Mouse (Mus musculus): ENCODE data around the gene Usp30. TPM values are rescaled to one million over a fixed set of nuclear protein-coding genes. Genes with fewer than 3 reads are reported as not detected.

Usp30 gene
- polyA plus RNA-seq, 1 experiment, result 8.4 TPM

GRCm38 (mm10) chr5:114155168-114155933, 90.1 kb downstream of the Usp30 start:
- TF ChIP-seq GATA1 (IDR thresholded peaks at IDR 0.05; ENCODE audit: low read length), result no peak

GRCm38 (mm10) chr5:114157236-114157635, 92.0 kb downstream of the Usp30 start:
- no peak for TF ChIP-seq GATA1 (IDR thresholded peaks at IDR 0.05; ENCODE audit: low read length)

GRCm38 (mm10) chr5:114161424-114161823, 96.2 kb downstream of the Usp30 start:
- TF ChIP-seq GATA1 (IDR thresholded peaks at IDR 0.05; ENCODE audit: low read length), result no peak

- TF ChIP-seq GATA1 (IDR thresholded peaks at IDR 0.05; ENCODE audit: low read length), result no peak
These were observed 97.0 kb downstream of the Usp30 start for GRCm38 (mm10) chr5:114162106-114162815.

- TF ChIP-seq GATA1 (IDR thresholded peaks at IDR 0.05; ENCODE audit: low read length), result no peak
These were observed 97.9 kb downstream of the Usp30 start for GRCm38 (mm10) chr5:114163117-114163696.

GRCm38 (mm10) chr5:114170345-114170744, 105.1 kb downstream of the Usp30 start:
- no peak for TF ChIP-seq GATA1 (IDR thresholded peaks at IDR 0.05; ENCODE audit: low read length)

- no peak for TF ChIP-seq GATA1 (IDR thresholded peaks at IDR 0.05; ENCODE audit: low read length)
These were observed 107.7 kb downstream of the Usp30 start for GRCm38 (mm10) chr5:114172936-114173335.

- no peak for TF ChIP-seq GATA1 (IDR thresholded peaks at IDR 0.05; ENCODE audit: low read length)
These were observed 108.2 kb downstream of the Usp30 start for GRCm38 (mm10) chr5:114173458-114173857.

- TF ChIP-seq GATA1 (IDR thresholded peaks at IDR 0.05; ENCODE audit: low read length), result no peak
These were observed 108.8 kb downstream of the Usp30 start for GRCm38 (mm10) chr5:114173877-114174581.

Other genes starting within 250 kb of the Usp30 start
- 40.3 and 52.4 TPM in 2 replicates for gene Selplg, start 232.8 kb upstream of the Usp30 start, polyA plus RNA-seq (2012)
- 72.9 and 83.3 TPM in 2 replicates for gene Coro1c, start 156.7 kb upstream of the Usp30 start, polyA plus RNA-seq (2012)
- 13.1 and 16.5 TPM in 2 replicates for gene Ssh1, start 71.6 kb upstream of the Usp30 start, polyA plus RNA-seq (2012)
- not detected in 2 replicates for gene Dao, start 61.8 kb upstream of the Usp30 start, polyA plus RNA-seq (2012)
- not detected in 2 replicates for gene Svop, start 26.1 kb downstream of the Usp30 start, polyA plus RNA-seq (2012)
- 19.0 and 23.3 TPM in 2 replicates for gene Alkbh2, start 62.8 kb downstream of the Usp30 start, polyA plus RNA-seq (2012)
- gene Ung, start 64.9 kb downstream of the Usp30 start, polyA plus RNA-seq (2012), result 55.3 and 73.3 TPM in 2 replicates
- gene Acacb, start 81.1 kb downstream of the Usp30 start, polyA plus RNA-seq (2012), result 0.28 TPM in 2 replicates
- not detected in 2 replicates for gene Foxn4, start 208.3 kb downstream of the Usp30 start, polyA plus RNA-seq (2012)
- not detected in 2 replicates for gene Myo1h, start 223.7 kb downstream of the Usp30 start, polyA plus RNA-seq (2012)